10 mouse cellular contexts compared by ENCODE assay signal in the genomic region with DNA sequence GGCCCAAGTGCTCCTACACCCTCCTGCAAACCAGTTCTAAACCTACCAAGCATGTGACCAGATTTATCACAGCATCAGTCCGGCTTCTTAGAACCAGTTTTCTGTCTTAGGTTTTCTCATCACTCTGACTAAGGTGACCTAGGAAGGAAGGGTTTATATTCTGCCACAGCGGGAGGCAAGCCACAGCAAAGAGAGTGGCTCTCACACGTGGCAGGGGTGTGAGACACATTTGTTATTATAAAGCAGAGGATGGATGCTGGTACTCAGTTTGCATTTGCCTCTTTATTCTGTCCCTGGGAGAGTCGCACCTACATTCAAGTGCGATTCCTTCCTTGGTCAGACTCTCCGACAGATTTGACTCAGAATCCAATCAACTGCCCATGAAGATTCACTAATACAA.
"Had no signal": no experiment of that assay in that cellular context is flagged by ENCODE, and none has a peak within 500 bp of the region (broad histone marks: within the 10 kb centered on the region; RNA-seq: fewer than 3 reads in every experiment).

No protein-coding gene starts in this region.

- DNase-seq: lung, adult 18-20 months; lung, embryonic 14.5 days; lung, postnatal 10 days; lung, postnatal 4 days; right cerebral cortex, postnatal 14 days; thymus, adult 2 months; thymus, postnatal 25 days; thymus, postnatal 4 days had no signal

- ATAC-seq: midbrain, embryonic 13.5 days; midbrain, embryonic 15.5 days had no signal
